Mouse (Mus musculus) kidney, embryonic 16.5 days (tissue): Measurements from ENCODE around the gene Nabp1. TPM values are rescaled to one million over a fixed set of nuclear protein-coding genes. Genes with fewer than 3 reads are reported as not detected.
A peak's percentile ranks its signal among the peaks of the same experiment; 100 is the strongest.
"Not testable (repeated sequence)": the region's sequence is repeated elsewhere in the genome, so short reads cannot be mapped to it uniquely, and the experiment has no call there.

Experiments used
- ATAC-seq: fragments of 200-750 bp; cut with Nextera tagmentation; 2 replicates; pipeline ENCODE4 v1.8.0; 2017; ENCODE audit warnings: moderate TSS enrichment; ENCODE audit not compliant: low FRiP score, low TSS enrichment
- H3K27ac ChIP-seq: fragments of 300-500 bp; sonication (generic); 2 replicates; pipeline ENCODE4 v1.5.1; 2014; ENCODE audit warnings: low read length
- H3K27me3 ChIP-seq: fragments of 300-500 bp; sonication (generic); 2 replicates; pipeline ENCODE4 v1.6.1; 2014; ENCODE audit warnings: low read length, control low read depth, mixed read lengths; ENCODE audit not compliant: insufficient read depth
- H3K36me3 ChIP-seq: fragments of 300-500 bp; sonication (generic); 2 replicates; pipeline ENCODE4 v1.6.1; 2014; ENCODE audit warnings: low read length, control low read depth, mixed read lengths; ENCODE audit not compliant: insufficient read depth
- H3K4me1 ChIP-seq: fragments of 300-500 bp; sonication (generic); 2 replicates; pipeline ENCODE4 v1.6.1; 2014; ENCODE audit warnings: low read length, control low read depth, mixed read lengths; ENCODE audit not compliant: insufficient read depth
- H3K4me2 ChIP-seq: fragments of 300-500 bp; sonication (generic); replicated peaks from 2 replicates; pipeline ENCODE4 v1.6.1; 2014; ENCODE audit warnings: low read depth, low read length
- H3K4me3 ChIP-seq: fragments of 300-500 bp; sonication (generic); 2 replicates; pipeline ENCODE4 v1.5.1; 2014; ENCODE audit warnings: mild to moderate bottlenecking, low read length
- H3K9ac ChIP-seq: fragments of 300-500 bp; sonication (generic); replicated peaks from 2 replicates; pipeline ENCODE4 v1.6.1; 2014; ENCODE audit warnings: low read length
- H3K9me3 ChIP-seq: fragments of 300-500 bp; sonication (generic); 2 replicates; pipeline ENCODE4 v1.6.1; 2016; ENCODE audit warnings: low read length, control low read depth
- WGBS: fragments of 180-500 bp; shearing (Covaris S2); extraction: QIAGEN DNeasy Blood & Tissue Kit; methylation state at CpG from one replicate; pipeline ENCODE4 v1.1.7; 2014; 5-methylcytosine and 5-hydroxymethylcytosine counted together
- polyA plus RNA-seq: library from polyadenylated mRNA; unstranded; fragments of >200 nt; fragmentation: Nextera tagmentation; extraction: Ambion mirVana; gene quantifications from 2 replicates; pipeline ENCODE4 v1.2.1, GENCODE M21; 2015

Nabp1 gene
- polyA plus RNA-seq, 1 experiment from 2014 or later: 29.3 TPM

- Histone ChIP-seq H3K4me3 (no peak overlapping the region), H3K4me2 (no peak overlapping the region), H3K27me3 (no peaks in the 10 kb centered on the region), H3K27ac (0 out of 2 replicates have a peak overlapping the region, but pooled peaks have one; percentile 46), H3K9ac (no peak overlapping the region), H3K4me1 (peaks cover 10% of the 10 kb centered on the region; the same call in 1 of the 2 replicates), H3K36me3 (no peaks in the 10 kb centered on the region), H3K9me3 (no peaks in the 10 kb centered on the region)
- peak; percentile 78; the same call in 1 of the 2 replicates for ATAC-seq
- 33% methylated on average over 5 of the region's 5 CpGs for WGBS
These were observed 32.9 kb downstream of the Nabp1 start for GRCm38 (mm10) chr1:51445161-51445853.

GRCm38 (mm10) chr1:51429775-51430174 lies 48.5 kb downstream of the Nabp1 start:
- no peak for ATAC-seq
- H3K27me3 ChIP-seq: no peaks in the 10 kb centered on the region
- no peaks in the 10 kb centered on the region for H3K36me3 ChIP-seq
- no peak overlapping the region for H3K4me2 ChIP-seq
- H3K4me1 ChIP-seq: no peaks in the 10 kb centered on the region
- 9% methylated on average over 1 of the region's 1 CpGs for WGBS
- H3K4me3 ChIP-seq: no peak overlapping the region
- H3K9ac ChIP-seq: no peak overlapping the region
- no peaks in the 10 kb centered on the region for H3K9me3 ChIP-seq
- no peak overlapping the region for H3K27ac ChIP-seq

GRCm38 (mm10) chr1:51426298-51426697 lies 51.9 kb downstream of the Nabp1 start:
- no peak overlapping the region for H3K4me2 ChIP-seq
- H3K27me3 ChIP-seq: no peaks in the 10 kb centered on the region
- no peak overlapping the region for H3K9ac ChIP-seq
- no peaks in the 10 kb centered on the region for H3K4me1 ChIP-seq
- no peaks in the 10 kb centered on the region for H3K36me3 ChIP-seq
- 93% methylated on average over 9 of the region's 9 CpGs for WGBS
- no peak for ATAC-seq
- H3K9me3 ChIP-seq: no peaks in the 10 kb centered on the region
- no peak overlapping the region for H3K4me3 ChIP-seq
- H3K27ac ChIP-seq: no peak overlapping the region

GRCm38 (mm10) chr1:51421029-51421428 lies 57.2 kb downstream of the Nabp1 start:
- H3K36me3 ChIP-seq, H3K9me3 ChIP-seq: not testable (repeated sequence)

GRCm38 (mm10) chr1:51418753-51419152 lies 59.5 kb downstream of the Nabp1 start:
- 62% methylated on average over 5 of the region's 5 CpGs for WGBS
- Histone ChIP-seq H3K36me3 (no peaks in the 10 kb centered on the region), H3K27me3 (no peaks in the 10 kb centered on the region), H3K4me2 (no peak overlapping the region), H3K27ac (no peak overlapping the region), H3K4me3 (no peak overlapping the region), H3K9ac (no peak overlapping the region), H3K9me3 (no peaks in the 10 kb centered on the region), H3K4me1 (no peaks in the 10 kb centered on the region)
- no peak for ATAC-seq

More at GRCm38 (mm10) chr1:51421029-51421428, 57.2 kb downstream of the Nabp1 start:
- not testable (repeated sequence) for ATAC-seq, H3K27ac ChIP-seq, H3K9ac ChIP-seq, H3K4me3 ChIP-seq, H3K4me2 ChIP-seq, H3K27me3 ChIP-seq, H3K4me1 ChIP-seq
- WGBS: 87% methylated on average over 8 of the region's 8 CpGs

Other genes starting within 250 kb of the Nabp1 start
- gene Cavin2, start 189.3 kb downstream of the Nabp1 start, polyA plus RNA-seq: 34.4 and 39.5 TPM in 2 replicates